Mouse (Mus musculus) kidney, adult 2 months (tissue): ENCODE results near the gene Pou3f1. TPM values are rescaled to one million over a fixed set of nuclear protein-coding genes. Genes with fewer than 3 reads are reported as not detected.

Experiments
- DNase-seq: peaks from one replicate; pipeline ENCODE4 v3.0.0; 2021
- H3K27ac ChIP-seq: fragments of 200-500 bp; 2 replicates; pipeline ENCODE4 v1.5.1; 2012; ENCODE audit warnings: low read depth, low read length, control low read depth, inconsistent platforms; ENCODE audit not compliant: insufficient read depth
- H3K27me3 ChIP-seq: fragments of 200-500 bp; replicated peaks from 2 replicates; pipeline ENCODE4 v1.6.1; 2012; ENCODE audit warnings: mild to moderate bottlenecking, moderate library complexity, low read length, inconsistent platforms; ENCODE audit not compliant: control insufficient read depth, insufficient read depth
- H3K36me3 ChIP-seq: fragments of 200-500 bp; 2 replicates; pipeline ENCODE4 v1.6.1; 2012; ENCODE audit warnings: mild to moderate bottlenecking, moderate library complexity, low read length, inconsistent platforms; ENCODE audit not compliant: control insufficient read depth, insufficient read depth
- H3K4me1 ChIP-seq: fragments of 200-500 bp; 2 replicates; pipeline ENCODE4 v1.6.1; 2011; ENCODE audit warnings: low read length; ENCODE audit not compliant: control insufficient read depth, insufficient read depth
- H3K4me3 ChIP-seq: fragments of 200-500 bp; 2 replicates; pipeline ENCODE4 v1.5.1; 2011; ENCODE audit warnings: mild to moderate bottlenecking, low read depth, low read length, control low read depth; ENCODE audit not compliant: insufficient read depth
- CTCF ChIP-seq: fragments of 200-500 bp; conservative IDR thresholded peaks from 2 replicates; pipeline ENCODE4 v1.5.1; 2011; ENCODE audit warnings: low read depth, mild to moderate bottlenecking, control low read depth, low read length, moderate library complexity, mixed read lengths; ENCODE audit not compliant: insufficient read depth, insufficient read length
- POLR2A ChIP-seq: fragments of 200-500 bp; IDR thresholded peaks from one replicate; pipeline ENCODE4 v1.6.1; 2011; ENCODE audit warnings: low read depth, low read length, control low read depth
- WGBS: fragments of 180-500 bp; shearing (Covaris S2); methylation state at CpG from one replicate; pipeline ENCODE4 v1.1.7; 2018; 5-methylcytosine and 5-hydroxymethylcytosine counted together
- polyA plus RNA-seq: library from polyadenylated mRNA; depleted of rRNA; stranded (reverse); fragments of >200 nt; gene quantifications from 2 replicates; pipeline ENCODE4 v1.2.3, GENCODE M21; 2012

Pou3f1 gene
- polyA plus RNA-seq, 1 experiment: 0.02 TPM

DNA sequence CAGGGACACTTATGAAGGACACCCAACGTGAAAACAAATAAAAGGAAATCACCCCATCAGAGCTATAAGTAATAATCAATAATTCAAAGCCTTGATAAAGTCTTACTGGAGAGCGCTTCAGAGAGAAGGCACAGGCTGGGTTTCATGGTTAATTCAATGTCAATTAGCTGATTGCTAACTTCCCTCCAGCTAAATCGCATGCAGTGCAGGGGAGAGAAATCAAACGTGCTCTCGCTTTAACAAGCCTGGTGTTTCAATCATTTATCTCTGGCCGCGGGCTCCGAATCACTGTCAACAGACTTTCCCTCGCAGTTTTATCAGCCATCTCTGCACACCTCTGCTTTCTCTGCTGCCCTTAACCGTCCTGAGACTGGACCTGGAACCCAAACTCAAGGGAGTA, 23.8 kb upstream of the Pou3f1 start:
- H3K4me3 ChIP-seq: no peak overlapping the region
- DNase-seq: no peak
- H3K27ac ChIP-seq: no peak overlapping the region
- no peaks in the 10 kb centered on the region for H3K36me3 ChIP-seq
- H3K27me3 ChIP-seq: no peaks in the 10 kb centered on the region
- TF ChIP-seq CTCF (no peak), POLR2A (no peak)
- no peaks in the 10 kb centered on the region for H3K4me1 ChIP-seq
- 75% methylated on average over 10 of the region's 10 CpGs for WGBS

- Histone ChIP-seq H3K27me3 (no peaks in the 10 kb centered on the region), H3K27ac (no peak overlapping the region), H3K4me1 (no peaks in the 10 kb centered on the region), H3K36me3 (no peaks in the 10 kb centered on the region), H3K4me3 (no peak overlapping the region)
- 4% methylated on average over 9 of the region's 9 CpGs for WGBS
- TF ChIP-seq CTCF (no peak), POLR2A (no peak)
- peak; percentile 12 for DNase-seq
Observed at GRCm38 (mm10) chr4:124633281-124633680, 23.3 kb upstream of the Pou3f1 start.

- DNase-seq: no peak
- Histone ChIP-seq H3K27me3 (no peaks in the 10 kb centered on the region), H3K27ac (no peak overlapping the region)
Observed at GRCm38 (mm10) chr4:124639715-124640114, 16.9 kb upstream of the Pou3f1 start.

DNA sequence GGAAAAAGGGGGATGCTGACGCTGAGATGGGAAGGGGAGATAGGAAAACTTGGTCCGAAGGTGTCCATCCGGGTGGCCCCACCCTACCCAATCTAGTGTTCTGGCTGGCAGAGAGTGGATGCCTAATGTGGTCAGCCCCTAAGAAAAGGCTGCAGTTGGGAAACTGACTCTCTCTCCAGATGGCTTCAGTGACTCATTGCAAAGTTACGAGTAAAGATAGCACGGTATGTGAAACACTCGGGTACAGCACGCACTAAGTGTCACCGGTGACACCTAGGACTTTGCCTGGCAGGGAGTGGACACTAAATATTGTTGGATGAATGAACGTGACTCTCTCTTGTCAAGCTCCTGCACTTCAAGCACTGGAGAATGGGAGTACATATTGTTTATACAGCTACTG, 12.7 kb upstream of the Pou3f1 start:
- 88% methylated on average over 9 of the region's 9 CpGs for WGBS
- no peaks in the 10 kb centered on the region for H3K36me3 ChIP-seq
- no peaks in the 10 kb centered on the region for H3K27me3 ChIP-seq
- TF ChIP-seq CTCF (no peak), POLR2A (no peak)
- H3K4me3 ChIP-seq: no peak overlapping the region
- no peak for DNase-seq
- H3K4me1 ChIP-seq: no peaks in the 10 kb centered on the region
- no peak overlapping the region for H3K27ac ChIP-seq

More at GRCm38 (mm10) chr4:124639715-124640114, 16.9 kb upstream of the Pou3f1 start:
- no peaks in the 10 kb centered on the region for H3K36me3 ChIP-seq
- TF ChIP-seq CTCF (no peak), POLR2A (no peak)
- H3K4me3 ChIP-seq: no peak overlapping the region
- 16% methylated on average over 12 of the region's 12 CpGs for WGBS
- no peaks in the 10 kb centered on the region for H3K4me1 ChIP-seq

DNA sequence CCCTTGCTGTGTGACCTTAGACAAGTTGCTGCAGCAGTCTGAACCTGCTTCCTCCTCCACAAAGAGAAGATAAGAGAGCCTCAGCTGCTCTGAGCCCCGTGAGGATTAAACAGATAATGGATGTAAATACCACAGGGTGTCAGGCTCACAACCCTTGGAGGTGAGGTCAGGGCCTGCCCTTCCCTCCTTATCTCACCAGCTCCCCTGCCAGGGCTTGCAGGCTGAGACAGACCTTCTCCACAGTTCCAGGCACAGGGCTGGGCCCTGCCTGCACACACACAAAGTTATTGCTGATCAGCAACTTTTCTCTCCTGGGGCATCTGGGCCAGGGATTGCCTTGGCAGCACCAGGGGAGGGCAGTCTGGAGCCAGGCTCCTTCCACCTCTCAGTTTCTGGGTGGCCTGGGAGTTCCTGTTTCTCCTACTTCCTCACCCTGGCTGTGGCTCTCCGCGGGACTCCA, 11.6 kb upstream of the Pou3f1 start:
- WGBS: 33% methylated on average over 3 of the region's 3 CpGs
- H3K27me3 ChIP-seq: no peaks in the 10 kb centered on the region
- peak; percentile 20 for DNase-seq

GRCm38 (mm10) chr4:124646591-124646990, 10.0 kb upstream of the Pou3f1 start:
- Histone ChIP-seq H3K27me3 (no peaks in the 10 kb centered on the region), H3K4me3 (no peak overlapping the region), H3K36me3 (no peaks in the 10 kb centered on the region), H3K4me1 (no peaks in the 10 kb centered on the region), H3K27ac (no peak overlapping the region)
- TF ChIP-seq POLR2A: no peak
- no peak for TF ChIP-seq CTCF
- 20% methylated on average over 8 of the region's 8 CpGs for WGBS
- DNase-seq: peak; percentile 21

More for the DNA sequence above, 11.6 kb upstream of the Pou3f1 start:
- H3K36me3 ChIP-seq: no peaks in the 10 kb centered on the region
- no peak overlapping the region for H3K27ac ChIP-seq
- TF ChIP-seq POLR2A (no peak), CTCF (no peak)
- H3K4me1 ChIP-seq: no peaks in the 10 kb centered on the region
- H3K4me3 ChIP-seq: no peak overlapping the region

- WGBS: 53% methylated on average over 5 of the region's 5 CpGs
Observed at GRCm38 (mm10) chr4:124647909-124648308, 8.7 kb upstream of the Pou3f1 start.

More at GRCm38 (mm10) chr4:124647909-124648308, 8.7 kb upstream of the Pou3f1 start:
- Histone ChIP-seq H3K36me3 (no peaks in the 10 kb centered on the region), H3K27ac (no peak overlapping the region), H3K4me1 (no peaks in the 10 kb centered on the region), H3K4me3 (no peak overlapping the region), H3K27me3 (no peaks in the 10 kb centered on the region)
- no peak for DNase-seq
- no peak for TF ChIP-seq CTCF
- no peak for TF ChIP-seq POLR2A
